Mouse (Mus musculus) layer of hippocampus, postnatal 10 days (tissue): ENCODE measurements at regions not wholly inside any gene's neighbourhood (a gene's known extent, or its start where the extent isn't known, plus 50 kb on each side); places are given as distances from the start of the nearest gene placed in this dataset.
A peak's percentile ranks its signal among the peaks of the same experiment; 100 is the strongest.

Source experiments
- DNase-seq, 2 experiments: peaks; one replicate each; pipeline ENCODE4 v3.0.0; 2021; ENCODE audit warnings: low spot score in 2 of 2

- DNase-seq: no peak
These were observed 147.6 kb upstream of the Zc3h12a start for GRCm38 (mm10) chr4:125275259-125275658.

DNA sequence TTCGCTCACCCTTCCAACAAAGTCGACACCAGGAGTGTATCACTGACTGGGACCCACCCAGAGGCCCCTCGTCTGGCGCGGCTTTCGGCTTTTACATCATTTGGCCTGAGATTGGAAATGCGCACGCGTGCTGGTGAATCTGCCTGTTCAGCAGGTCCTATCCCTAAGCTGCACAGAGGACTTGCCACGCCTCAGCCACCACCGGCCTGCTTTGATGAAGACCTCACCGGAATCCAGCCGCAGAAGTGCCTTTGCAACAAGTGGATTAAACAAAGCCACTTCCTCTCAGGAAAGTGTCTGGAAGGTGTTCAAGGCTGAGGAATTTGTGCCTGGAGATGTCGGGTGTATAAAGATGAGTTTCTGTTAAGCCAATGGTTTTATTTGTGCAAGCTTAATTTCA is 143.3 kb upstream of the Zc3h12a start:
- no peak for DNase-seq

- no peak for DNase-seq
These were observed 138.6 kb upstream of the Zc3h12a start for GRCm38 (mm10) chr4:125266212-125266611.

DNA sequence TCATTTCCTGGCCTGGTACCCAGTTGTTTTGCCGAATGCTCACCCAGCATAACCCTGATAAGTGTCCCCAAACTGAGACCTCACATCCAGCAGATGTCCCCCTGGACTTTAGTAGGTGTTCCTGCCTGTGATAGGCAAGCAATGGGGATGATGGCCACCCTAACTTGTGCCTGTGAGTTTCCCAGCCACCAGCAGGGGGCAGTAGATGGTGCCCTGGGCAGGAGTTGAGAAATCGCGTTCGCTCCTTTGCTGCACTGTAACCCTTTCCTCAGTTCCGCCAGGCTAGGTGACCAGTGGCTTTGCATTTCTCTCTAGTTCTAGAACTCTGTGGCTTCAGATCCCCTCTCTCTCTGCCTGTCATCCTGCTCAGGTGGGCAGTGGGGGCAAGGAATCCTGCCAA is 137.9 kb upstream of the Zc3h12a start:
- DNase-seq: peak; percentile 45 to 63

- no peak for DNase-seq
These were observed 137.4 kb upstream of the Zc3h12a start for GRCm38 (mm10) chr4:125265065-125265464.

DNA sequence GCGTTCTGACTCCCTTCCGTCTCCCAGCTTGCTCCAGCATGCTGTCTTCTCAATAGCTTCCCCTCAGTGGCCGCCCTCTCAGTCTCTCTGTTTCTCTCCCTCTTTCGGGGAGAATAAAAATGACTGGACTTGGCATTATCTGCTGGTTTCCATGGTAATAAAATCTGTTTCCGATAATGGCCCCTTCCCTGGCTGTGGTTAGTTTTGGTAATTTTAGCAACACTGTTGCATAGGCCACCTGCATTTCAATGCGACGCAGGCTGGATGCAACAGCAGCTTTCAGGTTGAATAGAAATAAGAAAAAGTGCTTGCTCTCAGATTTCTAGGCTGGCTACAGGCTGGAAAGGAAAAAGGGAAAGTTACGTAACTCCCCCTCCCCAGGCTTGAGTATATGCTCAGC is 133.9 kb upstream of the Zc3h12a start:
- DNase-seq: peak in 1 of 2 experiments; percentile 38

DNA sequence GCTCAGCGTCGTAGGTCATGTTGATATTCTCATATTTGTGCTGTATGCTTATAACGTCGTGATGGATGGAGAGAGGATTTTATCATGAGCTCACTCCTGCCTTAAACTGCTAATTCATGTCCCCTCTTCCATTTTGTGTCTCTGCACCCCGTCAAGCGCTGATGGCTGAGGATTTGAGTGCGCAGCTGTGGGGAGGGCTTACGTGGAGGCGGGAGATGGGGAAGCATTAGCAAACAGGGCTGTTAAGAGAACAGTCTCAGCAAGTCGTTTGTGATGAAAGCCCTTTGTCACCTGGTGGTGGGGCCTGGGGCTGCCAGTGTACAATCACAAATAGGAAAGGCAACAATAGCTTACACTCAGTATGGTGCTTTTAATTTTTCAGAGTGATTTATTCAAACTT is 131.7 kb upstream of the Zc3h12a start:
- DNase-seq: no peak

- no peak for DNase-seq
These were observed 130.3 kb upstream of the Zc3h12a start for GRCm38 (mm10) chr4:125257916-125258315.

GRCm38 (mm10) chr4:125253161-125253560 is 125.5 kb upstream of the Zc3h12a start:
- no peak for DNase-seq

DNA sequence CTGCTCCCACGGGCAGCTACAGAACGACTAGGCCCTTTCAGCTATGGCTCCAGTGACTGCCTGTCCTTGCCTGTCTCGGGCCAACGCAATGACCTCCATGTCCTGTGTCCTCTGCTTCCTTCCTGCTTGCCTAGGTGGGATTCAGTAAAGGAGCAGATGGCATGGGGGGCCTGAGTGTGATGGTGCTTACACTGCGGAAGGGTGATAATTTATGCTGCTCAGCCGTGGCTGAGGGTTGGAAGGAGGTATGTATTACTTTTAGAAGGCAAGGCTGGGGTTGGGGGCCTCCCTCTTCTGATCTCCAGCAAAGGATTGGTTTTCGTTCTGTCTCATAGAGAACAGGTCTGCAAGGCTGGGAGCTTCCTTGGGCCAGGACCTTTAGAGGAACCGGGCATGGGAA is 124.6 kb upstream of the Zc3h12a start:
- DNase-seq: no peak

- no peak for DNase-seq
These were observed 121.4 kb upstream of the Zc3h12a start for GRCm38 (mm10) chr4:125249061-125249460.

GRCm38 (mm10) chr4:125246171-125246570 is 118.5 kb upstream of the Zc3h12a start:
- no peak for DNase-seq

DNA sequence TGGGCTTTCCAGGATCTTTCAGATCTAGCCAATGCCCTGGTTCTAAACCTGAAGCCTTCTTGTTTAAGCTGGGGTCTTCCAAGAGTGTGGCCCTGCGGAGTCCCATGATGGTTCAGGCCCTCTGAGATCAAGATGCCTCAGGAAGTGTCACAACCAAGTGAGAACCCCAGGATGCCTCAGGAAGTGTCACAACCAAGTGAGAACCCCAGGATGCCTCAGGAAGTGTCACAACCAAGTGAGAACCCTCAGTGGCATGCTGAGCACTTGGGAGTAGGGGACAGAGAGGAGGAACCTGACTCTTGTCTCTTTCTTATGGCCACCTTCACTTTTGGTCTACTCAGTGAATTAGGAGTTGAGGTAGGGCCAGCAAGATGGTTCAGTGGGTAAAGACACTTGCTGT is 114.9 kb upstream of the Zc3h12a start:
- DNase-seq: no peak

GRCm38 (mm10) chr4:125241577-125242262 is 114.1 kb upstream of the Zc3h12a start:
- DNase-seq: no peak

- DNase-seq: peak; percentile 60 to 69
These were observed 104.1 kb upstream of the Zc3h12a start for GRCm38 (mm10) chr4:125231711-125232260.

DNA sequence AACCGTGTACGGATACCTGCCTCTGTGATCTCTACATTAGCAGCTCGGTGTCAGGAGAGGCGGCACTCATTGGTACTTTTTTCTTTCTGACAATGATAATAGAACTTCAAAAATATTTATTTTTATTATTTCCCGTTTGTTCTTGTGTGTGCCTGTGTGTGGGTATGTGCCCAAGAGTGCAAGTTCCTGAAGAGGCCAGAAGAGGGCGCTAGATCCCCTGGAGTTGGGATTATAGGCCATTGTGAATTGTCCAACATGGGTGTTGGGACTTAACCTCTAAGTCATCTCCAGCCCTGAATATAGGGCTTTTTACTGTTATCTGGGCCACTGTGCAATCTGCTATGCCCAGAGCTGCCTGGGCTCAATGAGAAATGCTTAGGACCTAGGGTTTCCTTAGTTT is 99.6 kb upstream of the Zc3h12a start:
- no peak for DNase-seq

- peak; percentile 22 to 23 for DNase-seq
These were observed 95.3 kb upstream of the Zc3h12a start for GRCm38 (mm10) chr4:125222922-125223321.

GRCm38 (mm10) chr4:125220314-125220713 is 92.7 kb upstream of the Zc3h12a start:
- DNase-seq: no peak

DNA sequence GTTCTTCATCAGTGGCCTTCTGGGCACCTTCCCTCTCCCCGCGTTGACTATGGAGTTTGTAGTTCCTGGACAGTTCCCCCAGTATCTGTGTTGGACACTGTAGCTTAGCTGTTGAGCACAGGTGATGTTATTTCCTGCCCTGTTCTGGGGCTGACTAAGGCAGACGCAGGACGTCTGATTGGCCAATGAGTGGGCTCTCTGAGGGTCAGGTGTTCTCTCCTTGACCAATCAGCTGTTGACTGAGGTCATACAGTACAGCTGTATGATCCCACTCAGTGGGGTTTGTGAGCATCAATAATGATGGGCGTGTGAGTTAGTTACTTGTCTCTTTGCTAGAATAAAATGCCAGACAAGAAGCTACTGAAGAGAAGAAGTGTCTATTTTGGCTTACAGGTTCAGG is 91.6 kb upstream of the Zc3h12a start:
- no peak for DNase-seq

DNA sequence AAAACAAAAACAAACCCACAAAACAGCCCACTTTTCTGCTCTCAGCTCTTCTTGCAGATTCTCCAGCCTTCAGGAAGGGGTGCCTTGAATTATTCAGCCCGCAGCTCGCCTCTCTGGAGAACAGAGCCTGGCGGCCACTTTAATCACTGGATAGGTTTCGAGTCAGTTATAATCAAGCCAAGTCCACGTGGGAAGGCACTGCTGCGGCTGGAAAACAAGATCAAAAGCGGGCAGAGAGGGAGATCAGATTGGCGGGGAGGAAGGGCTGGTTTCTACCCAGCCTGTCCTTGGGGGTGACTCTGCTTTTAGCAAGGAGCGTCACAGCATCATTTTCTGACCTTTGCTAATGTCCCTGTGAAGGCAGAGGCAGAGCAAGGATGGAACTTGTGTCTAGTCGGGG is 86.7 kb upstream of the Zc3h12a start:
- no peak for DNase-seq

DNA sequence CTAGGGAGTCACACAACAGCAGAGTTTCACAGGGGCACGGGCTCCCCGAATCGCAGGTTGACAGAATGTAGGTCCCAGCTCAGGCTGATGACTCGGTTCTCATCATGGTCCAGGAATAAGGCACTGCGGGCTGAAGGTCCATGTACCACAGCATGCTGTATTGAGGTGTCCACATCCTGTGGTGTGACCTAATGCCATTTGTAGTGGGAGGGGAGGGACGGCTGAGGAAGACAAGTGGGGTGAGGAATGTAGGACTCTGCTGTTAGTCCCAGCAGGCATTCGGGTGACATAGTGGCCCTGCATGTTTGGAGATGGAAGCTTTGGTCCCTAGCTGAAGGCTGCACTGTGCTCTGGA is 84.5 kb upstream of the Zc3h12a start:
- no peak for DNase-seq

GRCm38 (mm10) chr4:125211459-125212175 is 84.0 kb upstream of the Zc3h12a start:
- no peak for DNase-seq

- no peak for DNase-seq
These were observed 83.1 kb upstream of the Zc3h12a start for GRCm38 (mm10) chr4:125210719-125211118.
